Mouse (Mus musculus) left cerebral cortex, postnatal 4 days (tissue): ENCODE data around the gene Srms. TPM values are rescaled to one million over a fixed set of nuclear protein-coding genes. Genes with fewer than 3 reads are reported as not detected.

ENCODE experiments used
- DNase-seq: peaks from one replicate; pipeline ENCODE4 v3.0.0-alpha.2; 2022
- intact Hi-C: fragments of 180-260 bp; cut with DNase I; formaldehyde crosslinking; loops from one replicate; pipeline ENCODE4 v1.15.1; 2025
- total RNA-seq, 2 experiments: library from RNA; stranded (reverse); gene quantifications; 2 replicates each; pipeline ENCODE4 v1.2.3; 2021

The Srms gene
- total RNA-seq, 2 experiments from 2014 or later, result 0.18 TPM; not detected in 1

- intact Hi-C loops, result no loop called here
Observed at GRCm38 (mm10) chr2:181178015-181178414, 35.0 kb downstream of the Srms start.

GRCm38 (mm10) chr2:181174646-181175045 lies 38.3 kb downstream of the Srms start:
- intact Hi-C loops, result no loop called here
- DNase-seq, result no peak

More at GRCm38 (mm10) chr2:181178015-181178414, 35.0 kb downstream of the Srms start:
- no peak for DNase-seq

- DNase-seq, result no peak
- intact Hi-C loops, result no loop called here
Observed at GRCm38 (mm10) chr2:181166469-181166868, 46.5 kb downstream of the Srms start.

- DNase-seq, result no peak
- intact Hi-C loops, result no loop called here
Observed at GRCm38 (mm10) chr2:181160821-181161220, 52.2 kb downstream of the Srms start.

GRCm38 (mm10) chr2:181159771-181160170 lies 53.2 kb downstream of the Srms start:
- intact Hi-C loops, result no loop called here
- no peak for DNase-seq

- intact Hi-C loops, result no loop called here
- no peak for DNase-seq
Observed at GRCm38 (mm10) chr2:181159091-181159514, 53.9 kb downstream of the Srms start.

- DNase-seq, result no peak
- intact Hi-C loops, result no loop called here
Observed at GRCm38 (mm10) chr2:181158471-181158870, 54.5 kb downstream of the Srms start.

- intact Hi-C loops, result no loop called here
- DNase-seq, result no peak
Observed at GRCm38 (mm10) chr2:181157716-181158302, 55.2 kb downstream of the Srms start.

- intact Hi-C loops, result no loop called here
- no peak for DNase-seq
Observed at GRCm38 (mm10) chr2:181157180-181157579, 55.8 kb downstream of the Srms start.

GRCm38 (mm10) chr2:181156248-181157121 lies 56.5 kb downstream of the Srms start, which contains the start of gene Eef1a2:
TSS of gene Eef1a2 (minus strand) at chr2:181157014.
- intact Hi-C loops, result no loop called here

GRCm38 (mm10) chr2:181155801-181156200 lies 57.2 kb downstream of the Srms start:
- intact Hi-C loops, result no loop called here
- no peak for DNase-seq

More at GRCm38 (mm10) chr2:181156248-181157121, 56.5 kb downstream of the Srms start, which contains the start of gene Eef1a2:
- peak; percentile 59 for DNase-seq

Other genes with a start within 250 kb of the Srms start
- 100 to 1,000 TPM; 103 to 119 TPM for gene Arfgap1, start 246.0 kb downstream of the Srms start, total RNA-seq
- gene Col20a1, start 226.7 kb downstream of the Srms start, total RNA-seq, result under 1 TPM; 0.50 to 0.87 TPM
- 10 to 100 TPM; 26.8 to 33.5 TPM for gene Chrna4, start 169.6 kb downstream of the Srms start, total RNA-seq
- gene Kcnq2, start 77.9 kb downstream of the Srms start, total RNA-seq, result 100 to 1,000 TPM; 191 to 195 TPM
- 100 to 1,000 TPM; 399 to 423 TPM for gene Eef1a2, start 56.2 kb downstream of the Srms start, total RNA-seq
- gene Ppdpf, start 25.9 kb downstream of the Srms start, total RNA-seq, result 100 to 1,000 TPM; 132 to 140 TPM
- gene Ptk6, start 10.4 kb downstream of the Srms start, total RNA-seq, result not detected
- not detected for gene Fndc11, start 6.8 kb upstream of the Srms start, total RNA-seq
- 1 to 10 TPM; 1.4 to 1.5 TPM for gene Helz2, start 28.8 kb upstream of the Srms start, total RNA-seq
- gene Gmeb2, start 74.8 kb upstream of the Srms start, total RNA-seq, result 10 to 100 TPM; 18.8 to 23.2 TPM
- gene Stmn3, start 101.3 kb upstream of the Srms start, total RNA-seq, result 100 to 1,000 TPM; 885 to 936 TPM
- 10 to 100 TPM; 53.6 to 67.6 TPM for gene Rtel1, start 106.6 kb upstream of the Srms start, total RNA-seq
- 10 to 100 TPM; 73.9 to 83.5 TPM for gene Zgpat, start 151.7 kb upstream of the Srms start, total RNA-seq
- gene Arfrp1, start 152.2 kb upstream of the Srms start, total RNA-seq, result 10 to 100 TPM; 57.3 to 60.3 TPM
- gene Lime1, start 166.9 kb upstream of the Srms start, total RNA-seq, result 10 to 100 TPM; 40.8 to 44.9 TPM
- gene Zbtb46, start 246.2 kb upstream of the Srms start, total RNA-seq, result 10 to 100 TPM; 16.6 to 16.8 TPM